Comparison of ENCODE assay signal across 8 mouse cellular contexts in the genomic region with DNA sequence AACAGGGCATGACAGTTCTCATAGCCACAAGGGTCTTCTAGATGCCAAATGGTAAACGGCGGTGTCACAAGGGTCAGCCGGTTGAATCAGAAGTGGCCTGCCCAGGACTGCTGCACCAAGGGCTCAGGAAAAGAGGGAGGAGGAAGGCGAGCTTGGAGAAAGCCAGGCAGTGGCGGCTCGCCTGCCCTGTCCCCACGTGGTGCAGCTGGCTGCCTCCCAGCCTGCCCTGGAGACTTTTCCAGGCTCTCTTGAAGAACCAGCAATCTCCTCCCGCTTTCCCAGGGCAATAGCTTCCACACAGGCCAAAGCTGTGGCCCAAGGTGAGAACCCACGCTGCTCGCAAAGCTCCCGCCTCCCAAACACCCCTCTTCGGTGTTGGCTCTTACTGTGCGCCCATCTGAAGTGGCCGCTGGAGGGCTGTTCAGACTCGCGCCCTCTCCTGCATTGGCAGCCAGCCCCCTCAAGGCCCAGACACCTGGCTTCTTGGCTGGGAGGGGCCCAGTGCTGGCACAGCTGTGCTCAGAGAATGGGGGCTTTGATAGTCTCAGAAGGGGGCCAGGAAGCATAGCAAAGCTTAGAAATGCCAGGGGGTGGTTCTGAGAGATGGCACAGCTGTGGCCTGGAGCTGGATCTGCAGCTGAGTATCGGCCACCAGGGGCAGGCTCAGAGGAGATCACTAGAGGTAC. TPM values are rescaled to one million over a fixed set of nuclear protein-coding genes. Genes with fewer than 3 reads are reported as not detected.
DNase-seq lines count a peak whose midpoint lies in the region; ATAC-seq and TF ChIP-seq lines count a peak whose summit lies in the region.

No protein-coding gene starts in this region.

- H3K27ac ChIP-seq in heart, embryonic 10.5 days = no peak overlapping the region
- no peak overlapping the region for H3K27ac ChIP-seq in ES-Bruce4 (ENCODE audit: insufficient read depth, low read length)
- H3K27ac ChIP-seq in forebrain, embryonic 12.5 days = no peak overlapping the region

- intact Hi-C loops in left cerebral cortex, postnatal 25 days (cut with DNase I) = no loop called here

- peaks cover 4% of the 10 kb centered on the region; the same call in 1 of the 2 replicates for H3K9me3 ChIP-seq in heart, embryonic 10.5 days
- no peaks in the 10 kb centered on the region for H3K9me3 ChIP-seq in ES-Bruce4 (replicated peaks; ENCODE audit: control insufficient read depth, insufficient read depth, low read length, poor library complexity, severe bottlenecking)
- H3K9me3 ChIP-seq in forebrain, embryonic 12.5 days = peaks cover 5% of the 10 kb centered on the region; the same call in 1 of the 2 replicates

- peaks cover 24% of the 10 kb centered on the region for H3K4me1 ChIP-seq in heart, embryonic 10.5 days
- H3K4me1 ChIP-seq in ES-Bruce4 (ENCODE audit: control insufficient read depth, insufficient read depth, low read length) = peaks cover 1% of the 10 kb centered on the region
- peaks cover 32% of the 10 kb centered on the region for H3K4me1 ChIP-seq in forebrain, embryonic 12.5 days

- no peaks in the 10 kb centered on the region for H3K36me3 ChIP-seq in heart, embryonic 10.5 days
- no peaks in the 10 kb centered on the region for H3K36me3 ChIP-seq in ES-Bruce4 (ENCODE audit: control insufficient read depth, insufficient read depth, low read length, poor library complexity, severe bottlenecking)
- H3K36me3 ChIP-seq in forebrain, embryonic 12.5 days (replicated peaks) = no peaks in the 10 kb centered on the region

- no peak for TF ChIP-seq EP300 in ES-Bruce4 (IDR thresholded peaks at IDR 0.05; ENCODE audit: insufficient read depth, low read depth, low read length)

- H3K27me3 ChIP-seq in heart, embryonic 10.5 days (ENCODE audit: insufficient read depth, poor library complexity, severe bottlenecking) = peaks cover 82% of the 10 kb centered on the region
- H3K27me3 ChIP-seq in ES-Bruce4 (ENCODE audit: control insufficient read depth, insufficient read depth, low read length, poor library complexity, severe bottlenecking) = peaks cover 16% of the 10 kb centered on the region
- peaks cover 79% of the 10 kb centered on the region for H3K27me3 ChIP-seq in forebrain, embryonic 12.5 days

- H3K4me3 ChIP-seq in heart, embryonic 10.5 days = 0 out of 2 replicates have a peak overlapping the region, but pooled peaks have one; percentile 19
- peak overlapping the region; percentile 27 for H3K4me3 ChIP-seq in ES-Bruce4 (ENCODE audit: low read depth, low read length)
- H3K4me3 ChIP-seq in forebrain, embryonic 12.5 days (replicated peaks) = 0 out of 2 replicates have a peak overlapping the region, but pooled peaks have one; percentile 1

- no peak for ATAC-seq in forebrain, embryonic 12.5 days (ENCODE audit: low FRiP score)

- DNase-seq in heart, embryonic 10.5 days (ENCODE audit: low spot score) = no peak
- no peak for DNase-seq in heart, postnatal 4 days
- DNase-seq in lung, postnatal 25 days (ENCODE audit: low spot score) = peak; percentile 63
- DNase-seq in left cerebral cortex, postnatal 25 days (ENCODE audit: low spot score in 2 of 2) = no peak
- no peak for DNase-seq in spleen, postnatal 14 days (ENCODE audit: low spot score in 2 of 2)
- DNase-seq in frontal cortex, postnatal 25 days (ENCODE audit: low spot score in 2 of 2) = no peak

- TF ChIP-seq POLR2A in ES-Bruce4 (IDR thresholded peaks at IDR 0.05; ENCODE audit: insufficient read depth, low read length) = no peak

- peak overlapping the region; percentile 25; the same call in 1 of the 2 replicates for H3K4me2 ChIP-seq in forebrain, embryonic 12.5 days

- TF ChIP-seq CTCF in ES-Bruce4 (IDR thresholded peaks at IDR 0.05; ENCODE audit: low read depth, low read length) = peak; percentile 10

- H3K9ac ChIP-seq in ES-Bruce4 (ENCODE audit: low read depth, poor library complexity, severe bottlenecking) = no peak overlapping the region
- H3K9ac ChIP-seq in forebrain, embryonic 12.5 days = no peak overlapping the region

- 3% methylated on average over 17 of the region's 17 CpGs for WGBS in heart, embryonic 10.5 days
- WGBS in forebrain, embryonic 12.5 days = 2% methylated on average over 17 of the region's 17 CpGs

RNA-seq across cellular contexts. Expression of a gene that starts 2.4 kb away (rescaled TPM):
- 0.05 TPM in 1 of 2 replicates, not detected in the other for polyA plus RNA-seq in heart, embryonic 10.5 days (2016; fragmentation: Nextera tagmentation; extraction: Ambion mirVana)
- total RNA-seq in heart, postnatal 4 days (2021) = under 1 TPM; 0.12 to 0.29 TPM
- 1.1 TPM in 2 replicates for polyA plus RNA-seq in ES-Bruce4 (2011; ENCODE audit: insufficient read depth, insufficient read length, low read depth, missing spikeins)
- 1.7 and 3.6 TPM in 2 replicates for polyA plus RNA-seq in forebrain, embryonic 12.5 days (2016; fragmentation: Nextera tagmentation; extraction: Ambion mirVana)
- total RNA-seq in left cerebral cortex, postnatal 25 days (2021) = 100 to 1,000 TPM; 257 to 284 TPM

RNA-seq across cellular contexts. Expression of a gene that starts 24.9 kb away (rescaled TPM):
- 0.07 and 0.08 TPM in 2 replicates for polyA plus RNA-seq in heart, embryonic 10.5 days (2016; fragmentation: Nextera tagmentation; extraction: Ambion mirVana)
- total RNA-seq in heart, postnatal 4 days (2021) = not detected
- polyA plus RNA-seq in ES-Bruce4 (2011; ENCODE audit: insufficient read depth, insufficient read length, low read depth, missing spikeins) = not detected in 2 replicates
- not detected in 2 replicates for polyA plus RNA-seq in forebrain, embryonic 12.5 days (2016; fragmentation: Nextera tagmentation; extraction: Ambion mirVana)
- total RNA-seq in left cerebral cortex, postnatal 25 days (2021) = 1 to 10 TPM; 7.4 to 9.6 TPM

RNA-seq across cellular contexts. Expression of a gene that starts 31.6 kb away (rescaled TPM):
- polyA plus RNA-seq in heart, embryonic 10.5 days (2016; fragmentation: Nextera tagmentation; extraction: Ambion mirVana) = 25.0 and 28.8 TPM in 2 replicates
- 10 to 100 TPM; 66.5 to 70.4 TPM for total RNA-seq in heart, postnatal 4 days (2021)
- polyA plus RNA-seq in ES-Bruce4 (2011; ENCODE audit: insufficient read depth, insufficient read length, low read depth, missing spikeins) = 34.5 and 36.0 TPM in 2 replicates
- 148 and 162 TPM in 2 replicates for polyA plus RNA-seq in forebrain, embryonic 12.5 days (2016; fragmentation: Nextera tagmentation; extraction: Ambion mirVana)
- 1 to 10 TPM; 5.2 to 6.2 TPM for total RNA-seq in left cerebral cortex, postnatal 25 days (2021)

RNA-seq across cellular contexts. Expression of a gene that starts 40.5 kb away (rescaled TPM):
- 28.5 and 47.0 TPM in 2 replicates for polyA plus RNA-seq in heart, embryonic 10.5 days (2016; fragmentation: Nextera tagmentation; extraction: Ambion mirVana)
- total RNA-seq in heart, postnatal 4 days (2021) = 1 to 10 TPM; 7.2 to 7.5 TPM
- polyA plus RNA-seq in ES-Bruce4 (2011; ENCODE audit: insufficient read depth, insufficient read length, low read depth, missing spikeins) = 27.7 and 27.8 TPM in 2 replicates
- polyA plus RNA-seq in forebrain, embryonic 12.5 days (2016; fragmentation: Nextera tagmentation; extraction: Ambion mirVana) = 31.4 and 32.0 TPM in 2 replicates
- 10 to 100 TPM; 13.1 to 13.8 TPM for total RNA-seq in left cerebral cortex, postnatal 25 days (2021)

RNA-seq across cellular contexts. Expression of a gene that starts 54.0 kb away (rescaled TPM):
- polyA plus RNA-seq in heart, embryonic 10.5 days (2016; fragmentation: Nextera tagmentation; extraction: Ambion mirVana) = 35.8 and 126 TPM in 2 replicates
- total RNA-seq in heart, postnatal 4 days (2021) = 1 to 10 TPM in 1 of 2 experiments, under 1 TPM in 1; 0.91 to 1.0 TPM
- polyA plus RNA-seq in ES-Bruce4 (2011; ENCODE audit: insufficient read depth, insufficient read length, low read depth, missing spikeins) = 11.9 and 12.0 TPM in 2 replicates
- polyA plus RNA-seq in forebrain, embryonic 12.5 days (2016; fragmentation: Nextera tagmentation; extraction: Ambion mirVana) = 246 TPM in 2 replicates
- total RNA-seq in left cerebral cortex, postnatal 25 days (2021) = 1 to 10 TPM; 3.9 to 5.7 TPM
